Mouse (Mus musculus): ENCODE results near the gene Pkm. TPM values are rescaled to one million over a fixed set of nuclear protein-coding genes. Genes with fewer than 3 reads are reported as not detected.

The Pkm gene
- polyA plus RNA-seq, 1 experiment from 2014 or later, result 302 TPM

GRCm38 (mm10) chr9:59658146-59658545, 2.0 kb downstream of the Pkm start:
- peak overlapping the region; percentile 72; the same call in 1 of the 2 replicates for H3K4me3 ChIP-seq (ENCODE audit: low read depth, low read length)
- WGBS, result 10% methylated on average over 4 of the region's 4 CpGs

GRCm38 (mm10) chr9:59659036-59660026, 3.2 kb downstream of the Pkm start:
- Histone ChIP-seq H3K27me3 (replicated peaks; ENCODE audit: control insufficient read depth, insufficient read depth, low read length) (no peaks in the 10 kb centered on the region), H3K27ac (ENCODE audit: low read depth, low read length) (peak overlapping the region; percentile 52; the same call in 1 of the 2 replicates), H3K4me1 (replicated peaks; ENCODE audit: control insufficient read depth, insufficient read depth, low read length) (peaks cover 30% of the 10 kb centered on the region), H3K36me3 (ENCODE audit: control insufficient read depth, insufficient read depth) (peaks cover 4% of the 10 kb centered on the region; the same call in 1 of the 2 replicates), H3K9me3 (ENCODE audit: control insufficient read depth) (no peaks in the 10 kb centered on the region), H3K9ac (ENCODE audit: low read depth, low read length) (no peak overlapping the region), H3K4me3 (ENCODE audit: low read depth, low read length) (no peak overlapping the region), H3K4me2 (replicated peaks; ENCODE audit: low read depth) (peak overlapping the region; percentile 51)
- ATAC-seq, result no peak
- TF ChIP-seq CTCF (IDR thresholded peaks at IDR 0.05; ENCODE audit: low read depth), result peak; percentile 89
- 19% methylated on average over 14 of the region's 14 CpGs for WGBS

More at GRCm38 (mm10) chr9:59658146-59658545, 2.0 kb downstream of the Pkm start:
- Histone ChIP-seq H3K4me1 (replicated peaks; ENCODE audit: control insufficient read depth, insufficient read depth, low read length) (peaks cover 27% of the 10 kb centered on the region), H3K9ac (ENCODE audit: low read depth, low read length) (no peak overlapping the region), H3K36me3 (ENCODE audit: control insufficient read depth, insufficient read depth) (peaks cover 4% of the 10 kb centered on the region; the same call in 1 of the 2 replicates), H3K9me3 (ENCODE audit: control insufficient read depth) (no peaks in the 10 kb centered on the region), H3K27ac (ENCODE audit: low read depth, low read length) (no peak overlapping the region), H3K27me3 (replicated peaks; ENCODE audit: control insufficient read depth, insufficient read depth, low read length) (no peaks in the 10 kb centered on the region), H3K4me2 (replicated peaks; ENCODE audit: low read depth) (peak overlapping the region; percentile 78)
- TF ChIP-seq CTCF (IDR thresholded peaks at IDR 0.05; ENCODE audit: low read depth), result no peak
- no peak for ATAC-seq

GRCm38 (mm10) chr9:59660421-59660820, 4.3 kb downstream of the Pkm start:
- ATAC-seq, result no peak
- no peak overlapping the region for H3K4me3 ChIP-seq (ENCODE audit: low read depth, low read length)

GRCm38 (mm10) chr9:59661298-59661975, 5.3 kb downstream of the Pkm start:
- Histone ChIP-seq H3K9me3 (ENCODE audit: control insufficient read depth) (no peaks in the 10 kb centered on the region), H3K4me3 (ENCODE audit: low read depth, low read length) (no peak overlapping the region), H3K9ac (ENCODE audit: low read depth, low read length) (no peak overlapping the region), H3K27me3 (replicated peaks; ENCODE audit: control insufficient read depth, insufficient read depth, low read length) (no peaks in the 10 kb centered on the region), H3K36me3 (ENCODE audit: control insufficient read depth, insufficient read depth) (peaks cover 17% of the 10 kb centered on the region; the same call in 1 of the 2 replicates), H3K27ac (ENCODE audit: low read depth, low read length) (no peak overlapping the region), H3K4me2 (replicated peaks; ENCODE audit: low read depth) (no peak overlapping the region), H3K4me1 (replicated peaks; ENCODE audit: control insufficient read depth, insufficient read depth, low read length) (peaks cover 26% of the 10 kb centered on the region)
- no peak for ATAC-seq
- no peak for TF ChIP-seq CTCF (IDR thresholded peaks at IDR 0.05; ENCODE audit: low read depth)
- 45% methylated on average over 6 of the region's 6 CpGs for WGBS

More at GRCm38 (mm10) chr9:59660421-59660820, 4.3 kb downstream of the Pkm start:
- 51% methylated on average over 10 of the region's 10 CpGs for WGBS
- Histone ChIP-seq H3K36me3 (ENCODE audit: control insufficient read depth, insufficient read depth) (peaks cover 9% of the 10 kb centered on the region; the same call in 1 of the 2 replicates), H3K9ac (ENCODE audit: low read depth, low read length) (no peak overlapping the region), H3K4me2 (replicated peaks; ENCODE audit: low read depth) (no peak overlapping the region; the same call in 1 of the 2 replicates), H3K9me3 (ENCODE audit: control insufficient read depth) (no peaks in the 10 kb centered on the region), H3K27me3 (replicated peaks; ENCODE audit: control insufficient read depth, insufficient read depth, low read length) (no peaks in the 10 kb centered on the region), H3K4me1 (replicated peaks; ENCODE audit: control insufficient read depth, insufficient read depth, low read length) (peaks cover 29% of the 10 kb centered on the region), H3K27ac (ENCODE audit: low read depth, low read length) (peak overlapping the region; percentile 62; the same call in 1 of the 2 replicates)
- no peak for TF ChIP-seq CTCF (IDR thresholded peaks at IDR 0.05; ENCODE audit: low read depth)

GRCm38 (mm10) chr9:59663226-59663625, 7.1 kb downstream of the Pkm start:
- Histone ChIP-seq H3K36me3 (ENCODE audit: control insufficient read depth, insufficient read depth) (peaks cover 32% of the 10 kb centered on the region), H3K4me3 (ENCODE audit: low read depth, low read length) (no peak overlapping the region), H3K27ac (ENCODE audit: low read depth, low read length) (peak overlapping the region; percentile 66), H3K4me2 (replicated peaks; ENCODE audit: low read depth) (no peak overlapping the region), H3K4me1 (replicated peaks; ENCODE audit: control insufficient read depth, insufficient read depth, low read length) (peaks cover 21% of the 10 kb centered on the region), H3K9me3 (ENCODE audit: control insufficient read depth) (no peaks in the 10 kb centered on the region), H3K9ac (ENCODE audit: low read depth, low read length) (0 out of 2 replicates have a peak overlapping the region, but pooled peaks have one; percentile 22), H3K27me3 (replicated peaks; ENCODE audit: control insufficient read depth, insufficient read depth, low read length) (no peaks in the 10 kb centered on the region)
- no peak for ATAC-seq
- WGBS, result 84% methylated on average over 7 of the region's 7 CpGs
- no peak for TF ChIP-seq CTCF (IDR thresholded peaks at IDR 0.05; ENCODE audit: low read depth)

- WGBS, result 33% methylated on average over 3 of the region's 3 CpGs
- Histone ChIP-seq H3K9me3 (ENCODE audit: control insufficient read depth) (no peaks in the 10 kb centered on the region), H3K4me1 (replicated peaks; ENCODE audit: control insufficient read depth, insufficient read depth, low read length) (peaks cover 20% of the 10 kb centered on the region), H3K9ac (ENCODE audit: low read depth, low read length) (0 out of 2 replicates have a peak overlapping the region, but pooled peaks have one; percentile 22), H3K4me3 (ENCODE audit: low read depth, low read length) (no peak overlapping the region), H3K27me3 (replicated peaks; ENCODE audit: control insufficient read depth, insufficient read depth, low read length) (no peaks in the 10 kb centered on the region), H3K36me3 (ENCODE audit: control insufficient read depth, insufficient read depth) (peaks cover 38% of the 10 kb centered on the region), H3K4me2 (replicated peaks; ENCODE audit: low read depth) (no peak overlapping the region), H3K27ac (ENCODE audit: low read depth, low read length) (peak overlapping the region; percentile 66)
- ATAC-seq, result peak; percentile 51
- no peak for TF ChIP-seq CTCF (IDR thresholded peaks at IDR 0.05; ENCODE audit: low read depth)
Observed at GRCm38 (mm10) chr9:59663957-59664356, 7.8 kb downstream of the Pkm start.

Measured in intestine, postnatal 0 days (tissue).